Mouse (Mus musculus): ENCODE results near the gene Olfr893.
"Not testable (repeated sequence)": the region's sequence is repeated elsewhere in the genome, so short reads cannot be mapped to it uniquely, and the experiment has no call there.

Olfr893 gene

GRCm38 (mm10) chr9:38208065-38208464 lies at the start of gene Olfr893:
TSS of gene Olfr893 (plus strand) at chr9:38208365.
- in situ Hi-C loops (cut with MboI; ENCODE audit: unreplicated experiment in 2 of 2): no loop called here

DNA sequence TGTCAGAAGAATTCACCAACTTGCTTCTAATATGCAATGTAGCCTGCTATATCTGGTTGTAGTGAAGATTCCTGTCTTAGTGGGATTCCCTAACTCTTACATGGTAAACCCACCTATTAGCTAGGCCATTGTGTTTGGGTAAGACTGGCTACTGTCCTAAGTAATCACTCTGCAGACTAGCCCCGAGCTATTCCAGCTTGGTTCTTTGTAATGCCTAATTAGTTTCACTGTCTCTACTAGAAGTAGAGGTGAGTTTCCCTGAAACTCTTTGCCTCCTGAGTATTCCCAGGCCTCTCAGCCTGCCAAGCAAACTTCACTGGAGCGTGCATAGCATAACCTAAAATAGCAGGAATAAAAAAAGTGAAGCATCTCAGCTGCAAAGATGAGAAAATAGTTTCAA lies 39.8 kb upstream of the Olfr893 start:
- in situ Hi-C loops (cut with MboI; ENCODE audit: unreplicated experiment in 2 of 2): not testable (repeated sequence)

- in situ Hi-C loops (cut with MboI; ENCODE audit: unreplicated experiment in 2 of 2): no loop called here
These were observed 27.4 kb upstream of the Olfr893 start, which contains the start of gene Olfr891 for GRCm38 (mm10) chr9:38180721-38181120. TSS of gene Olfr891 (minus strand) at chr9:38180821.

DNA sequence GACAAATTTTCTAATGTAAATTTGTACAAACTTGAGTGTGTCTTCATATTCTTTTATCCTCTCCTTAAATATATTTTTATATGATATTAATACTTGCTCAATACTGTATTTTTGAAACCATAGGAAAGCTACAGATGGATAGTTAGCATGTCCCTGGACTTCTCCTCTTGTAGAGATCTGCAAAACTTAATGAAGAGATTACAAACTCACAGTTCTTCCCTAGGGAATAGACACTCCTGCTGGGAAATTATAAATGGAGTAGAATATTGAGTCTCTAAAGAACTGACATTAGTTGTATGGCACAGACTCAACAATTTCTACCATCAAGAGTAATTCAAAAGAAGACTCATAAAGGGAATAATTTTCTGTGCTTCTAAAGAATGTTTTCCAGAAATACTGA lies 9.6 kb downstream of the Olfr893 start, which contains the start of gene Olfr894:
Gene Olfr894 (plus strand): TSS at position 301 of the 400 bp plus-strand sequence.
- in situ Hi-C loops (cut with MboI; ENCODE audit: unreplicated experiment in 2 of 2): no loop called here

- in situ Hi-C loops (cut with MboI; ENCODE audit: unreplicated experiment in 2 of 2): no loop called here
These were observed 44.3 kb downstream of the Olfr893 start, which contains the start of gene Olfr143 for GRCm38 (mm10) chr9:38252474-38252873. TSS of gene Olfr143 (plus strand) at chr9:38252774.
